In genomic region chr16:93130622-93131021, GRCm38 (mm10) we compare ENCODE assay signal across 23 mouse cellular contexts.
DNase-seq lines count a peak whose midpoint lies in the region; ATAC-seq and TF ChIP-seq lines count a peak whose summit lies in the region.
"Had no signal": no experiment of that assay in that cellular context is flagged by ENCODE, and none has a peak within 500 bp of the region (broad histone marks: within the 10 kb centered on the region; RNA-seq: fewer than 3 reads in every experiment).

No protein-coding gene starts in this region.

- no peaks in the 10 kb centered on the region for H3K4me1 ChIP-seq in forebrain, embryonic 10.5 days
- no peaks in the 10 kb centered on the region for H3K4me1 ChIP-seq in forebrain, postnatal 0 days (ENCODE audit: insufficient read depth)
- peaks cover 77% of the 10 kb centered on the region for H3K4me1 ChIP-seq in G1E (ENCODE audit: insufficient read depth, low read depth, low read length)
- H3K4me1 ChIP-seq in liver, embryonic 14.5 days (replicated peaks; ENCODE audit: control insufficient read depth in 2 of 2, insufficient read depth in 2 of 2, low read length in 1 of 2): peaks cover 62 to 66% of the 10 kb centered on the region in 2 experiments
- H3K4me1 ChIP-seq: forebrain, embryonic 13.5 days; hindbrain, embryonic 13.5 days had no signal

- no peak for TF ChIP-seq CTCF in forebrain, postnatal 0 days (IDR thresholded peaks at IDR 0.05; ENCODE audit: low read depth)
- TF ChIP-seq CTCF in G1E (IDR thresholded peaks at IDR 0.05; ENCODE audit: low read depth, low read length): no peak
- TF ChIP-seq CTCF in liver, embryonic 14.5 days (IDR thresholded peaks at IDR 0.05; ENCODE audit: low read depth): no peak

- H3K27ac ChIP-seq in forebrain, embryonic 10.5 days: 0 out of 2 replicates have a peak overlapping the region, but pooled peaks have one; percentile 30
- H3K27ac ChIP-seq in forebrain, postnatal 0 days (ENCODE audit: low read depth, low read length): no peak overlapping the region
- H3K27ac ChIP-seq in liver, embryonic 14.5 days: peak overlapping the region; percentile 95
- H3K27ac ChIP-seq: forebrain, embryonic 13.5 days; heart, embryonic 13.5 days; hindbrain, embryonic 13.5 days; layer of hippocampus, adult 2 months; limb, embryonic 13.5 days had no signal

- no peak overlapping the region for H3K4me2 ChIP-seq in forebrain, postnatal 0 days (ENCODE audit: low read depth)
- peak overlapping the region; percentile 76 for H3K4me2 ChIP-seq in liver, embryonic 14.5 days (ENCODE audit: low read depth)
- H3K4me2 ChIP-seq: forebrain, embryonic 13.5 days; heart, embryonic 13.5 days; hindbrain, embryonic 13.5 days; limb, embryonic 13.5 days; lung, embryonic 14.5 days had no signal

- ATAC-seq in forebrain, postnatal 0 days: no peak
- no peak for ATAC-seq in G1E (ENCODE audit: extremely low read depth, insufficient number of reproducible peaks, low FRiP score, poor library complexity, severe bottlenecking)
- ATAC-seq in erythroid progenitor cell, adult 5-6 weeks (replicated peaks; ENCODE audit: low FRiP score, poor library complexity, severe bottlenecking): peak; percentile 54
- peak; percentile 62 for ATAC-seq in liver, embryonic 14.5 days (ENCODE audit: insufficient read depth)
- ATAC-seq: forebrain, embryonic 13.5 days; inflammation-experienced regulatory T-cells, adult 6 months had no signal

- no peaks in the 10 kb centered on the region for H3K27me3 ChIP-seq in forebrain, embryonic 10.5 days (ENCODE audit: poor library complexity, severe bottlenecking)
- H3K27me3 ChIP-seq in forebrain, postnatal 0 days (ENCODE audit: insufficient read depth, low read length): no peaks in the 10 kb centered on the region
- peaks cover 7% of the 10 kb centered on the region; the same call in 1 of the 2 replicates for H3K27me3 ChIP-seq in G1E (ENCODE audit: insufficient read depth, low read length)
- no peaks in the 10 kb centered on the region for H3K27me3 ChIP-seq in liver, embryonic 14.5 days (ENCODE audit: control insufficient read depth, insufficient read depth, low read length)
- H3K27me3 ChIP-seq: forebrain, embryonic 13.5 days; hindbrain, embryonic 13.5 days; limb, embryonic 13.5 days had no signal

- peak; percentile 60; the same call in 1 of the 2 replicates for TF ChIP-seq EP300 in liver, embryonic 14.5 days (IDR thresholded peaks at IDR 0.05; ENCODE audit: low read depth)

- H3K9ac ChIP-seq in forebrain, postnatal 0 days: no peak overlapping the region
- H3K9ac ChIP-seq in liver, embryonic 14.5 days (replicated peaks): peak overlapping the region; percentile 62; the same call in 1 of the 2 replicates
- H3K9ac ChIP-seq: forebrain, embryonic 13.5 days; heart, embryonic 13.5 days; hindbrain, embryonic 13.5 days; limb, embryonic 13.5 days; lung, embryonic 14.5 days had no signal

- no peak for DNase-seq in forebrain, embryonic 10.5 days (ENCODE audit: extremely low spot score, low spot score)
- DNase-seq in forebrain, postnatal 0 days: no peak
- no peak for DNase-seq in G1E (ENCODE audit: low spot score)
- peak in 2 of 3 experiments; percentile 47 to 57 for DNase-seq in liver, embryonic 14.5 days (ENCODE audit: low read depth in 3 of 3, low spot score in 3 of 3)
- no peak for DNase-seq in kidney, adult 8-10 months
- no peak for DNase-seq in lung, postnatal 10 days
- no peak for DNase-seq in thymus, postnatal 14 days
- DNase-seq: adrenal gland, postnatal 25 days; cerebellum, adult 11-12 months; kidney, adult 18-20 months; kidney, postnatal 10 days; lung, embryonic 14.5 days; lung, postnatal 4 days; midbrain, embryonic 14.5 days; right cerebral cortex, postnatal 14 days; thymus, adult 18-20 months had no signal

- H3K9me3 ChIP-seq in forebrain, embryonic 10.5 days: no peaks in the 10 kb centered on the region
- H3K9me3 ChIP-seq in forebrain, postnatal 0 days (ENCODE audit: low read length): no peaks in the 10 kb centered on the region
- no peaks in the 10 kb centered on the region for H3K9me3 ChIP-seq in G1E (replicated peaks)
- no peaks in the 10 kb centered on the region for H3K9me3 ChIP-seq in liver, embryonic 14.5 days (ENCODE audit: control insufficient read depth, low read length)
- H3K9me3 ChIP-seq: forebrain, embryonic 13.5 days; heart, embryonic 13.5 days; hindbrain, embryonic 13.5 days; limb, embryonic 13.5 days had no signal

- no peaks in the 10 kb centered on the region for H3K36me3 ChIP-seq in forebrain, embryonic 10.5 days (replicated peaks)
- no peaks in the 10 kb centered on the region for H3K36me3 ChIP-seq in forebrain, postnatal 0 days (ENCODE audit: insufficient read depth)
- no peaks in the 10 kb centered on the region for H3K36me3 ChIP-seq in G1E (replicated peaks)
- no peaks in the 10 kb centered on the region for H3K36me3 ChIP-seq in liver, embryonic 14.5 days (replicated peaks; ENCODE audit: control insufficient read depth, insufficient read depth, low read depth)
- H3K36me3 ChIP-seq: heart, embryonic 13.5 days; hindbrain, embryonic 13.5 days; limb, embryonic 13.5 days had no signal

- H3K4me3 ChIP-seq in forebrain, embryonic 10.5 days: no peak overlapping the region
- H3K4me3 ChIP-seq in forebrain, postnatal 0 days (ENCODE audit: low read depth, low read length): no peak overlapping the region
- peak overlapping the region; percentile 38; the same call in 1 of the 2 replicates for H3K4me3 ChIP-seq in G1E (ENCODE audit: low read depth, low read length)
- H3K4me3 ChIP-seq in liver, embryonic 14.5 days (ENCODE audit: insufficient read depth in 1 of 2, low read depth in 2 of 2, low read length in 2 of 2): no peak overlapping the region
- H3K4me3 ChIP-seq: forebrain, embryonic 13.5 days; heart, embryonic 13.5 days; hindbrain, embryonic 13.5 days; layer of hippocampus, adult 2 months; limb, embryonic 13.5 days had no signal

- WGBS in forebrain, embryonic 10.5 days: 81% methylated on average over 6 of the region's 6 CpGs
- 83% methylated on average over 6 of the region's 6 CpGs for WGBS in forebrain, postnatal 0 days
- WGBS in liver, embryonic 14.5 days (ENCODE audit: insufficient replicate concordance): 30% methylated on average over 6 of the region's 6 CpGs

Comparison
In these comparisons a context has a peak if more than half of its experiments do, and no peak if none do; other contexts are left out.
1. DNase-seq: peak in liver, embryonic 14.5 days (2 of 3); none in forebrain, embryonic 10.5 days (single experiment), forebrain, postnatal 0 days (single experiment), G1E (single experiment), kidney, adult 8-10 months (0 of 2), lung, postnatal 10 days (single experiment) and thymus, postnatal 14 days (single experiment).
2. ATAC-seq: peak in erythroid progenitor cell, adult 5-6 weeks (single experiment) and liver, embryonic 14.5 days (single experiment); none in forebrain, postnatal 0 days (single experiment) and G1E (single experiment).